Mouse (Mus musculus) retina, postnatal 1 day (tissue): ENCODE data around the gene Paip2b.
"Not testable (repeated sequence)": the region's sequence is repeated elsewhere in the genome, so short reads cannot be mapped to it uniquely, and the experiment has no call there.

Source experiments
- DNase-seq: peaks from one replicate; pipeline ENCODE4 v3.0.0-alpha.2; 2012

Gene Paip2b

GRCm38 (mm10) chr6:83796686-83797085, 34.9 kb downstream of the Paip2b start:
- DNase-seq: peak; percentile 30

- peak; percentile 44 for DNase-seq
Observed at GRCm38 (mm10) chr6:83795492-83795900, 36.0 kb downstream of the Paip2b start.

DNA sequence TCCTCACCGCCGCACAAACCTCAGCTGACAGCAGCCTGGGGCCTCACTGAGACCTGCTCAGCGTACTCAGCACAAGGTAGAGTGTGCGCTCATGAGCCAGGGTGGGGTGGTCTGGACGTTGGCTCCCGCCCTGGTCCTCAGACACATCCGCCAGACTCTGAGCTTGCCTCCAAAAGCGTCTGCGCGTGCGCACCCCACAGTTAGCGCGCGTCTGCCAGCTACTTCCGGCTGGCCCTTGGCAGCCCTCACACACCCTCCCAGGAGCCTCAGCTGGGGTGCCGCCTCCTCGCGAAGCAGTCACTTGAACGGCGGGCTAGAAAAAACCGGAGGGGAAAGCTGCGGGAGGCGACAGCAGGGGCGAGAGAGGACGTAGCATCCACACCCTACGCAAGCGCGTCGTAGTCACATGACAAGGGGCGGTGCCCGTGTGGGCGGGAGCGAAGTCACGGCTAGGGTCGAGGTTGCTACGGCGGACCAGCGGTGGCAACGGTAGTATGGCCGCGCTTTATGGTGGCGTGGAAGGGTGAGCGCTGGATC, 36.7 kb downstream of the Paip2b start, which contains the start of gene Nagk:
TSS of gene Nagk (plus strand) at position 223 of the 537 bp plus-strand sequence.
- DNase-seq: peak; percentile 97

GRCm38 (mm10) chr6:83791251-83791890, 40.2 kb downstream of the Paip2b start:
- DNase-seq: no peak

GRCm38 (mm10) chr6:83790533-83790932, 41.0 kb downstream of the Paip2b start:
- not testable (repeated sequence) for DNase-seq

GRCm38 (mm10) chr6:83788554-83788953, 43.0 kb downstream of the Paip2b start:
- peak; percentile 96 for DNase-seq

DNA sequence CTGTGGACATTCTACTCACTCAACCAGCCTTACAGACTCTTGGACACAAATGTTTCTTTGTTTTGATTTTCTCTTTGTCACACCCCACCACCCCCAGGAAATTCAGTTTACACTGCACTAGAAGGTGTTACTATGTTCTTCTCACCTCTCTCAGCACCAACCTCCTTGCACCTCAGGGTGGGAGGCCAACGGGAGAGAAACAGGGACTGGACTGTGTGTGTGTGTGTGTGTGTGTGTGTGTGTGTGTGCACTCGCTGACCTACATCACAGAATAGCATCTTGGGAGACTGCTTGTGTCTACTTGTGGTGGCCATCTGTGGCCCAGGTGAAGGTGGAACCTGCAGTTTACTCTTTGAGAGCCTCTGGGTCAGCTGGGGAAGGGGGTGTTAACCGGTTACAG, 45.1 kb downstream of the Paip2b start:
- DNase-seq: no peak

DNA sequence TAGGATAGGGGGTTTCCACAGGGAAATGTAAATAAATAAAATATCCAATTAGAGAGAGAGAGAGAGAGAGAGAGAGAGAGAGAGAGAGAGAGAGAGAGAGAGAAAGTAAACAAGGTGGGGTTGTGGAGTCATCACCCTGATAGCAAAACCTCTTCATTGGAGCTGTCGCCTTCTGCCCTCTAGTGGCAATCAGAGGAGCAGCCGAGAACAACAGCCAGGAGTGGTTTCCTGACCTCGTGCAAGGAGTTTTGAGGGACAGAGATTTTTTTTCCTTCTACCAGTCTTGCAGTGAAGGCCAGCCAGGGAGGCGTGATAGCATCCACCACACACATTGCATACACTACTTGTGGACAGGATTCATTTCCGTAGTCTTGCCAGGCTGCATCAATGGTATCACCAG, 52.5 kb downstream of the Paip2b start:
- DNase-seq: peak; percentile 81

- no peak for DNase-seq
Observed at GRCm38 (mm10) chr6:83778306-83778705, 53.2 kb downstream of the Paip2b start.

DNA sequence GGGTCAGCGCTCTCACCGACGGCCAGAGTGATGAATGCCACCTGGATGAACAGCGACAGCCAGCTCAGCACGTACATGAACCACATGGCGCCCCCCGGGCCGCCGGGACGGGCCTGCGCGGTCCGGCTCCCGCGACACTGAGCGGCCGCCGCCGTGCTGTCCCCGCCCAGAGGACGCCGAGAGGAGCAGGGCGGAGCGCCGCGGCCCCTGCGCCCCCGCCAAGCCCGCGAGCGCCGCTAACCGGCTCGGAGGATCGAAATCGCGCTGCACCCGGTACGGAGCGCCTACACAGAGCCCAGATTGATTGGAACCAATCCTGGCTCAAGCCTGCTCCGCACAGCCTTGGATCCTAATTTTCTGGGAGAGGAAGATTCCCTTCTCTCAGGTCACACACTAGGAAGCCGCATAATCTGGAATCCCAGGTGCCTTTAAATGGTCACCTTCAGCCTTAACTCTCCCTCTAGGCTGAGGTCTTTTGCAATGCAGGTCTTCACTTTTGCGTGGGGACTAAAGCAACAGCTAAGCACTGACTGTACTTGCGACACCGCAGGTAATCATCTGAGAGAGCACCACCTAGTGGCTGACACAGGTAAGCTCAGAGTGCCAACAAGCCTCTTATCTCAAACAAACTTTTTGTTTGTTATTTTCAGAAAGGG, 55.8 kb downstream of the Paip2b start, which contains the start of gene Tex261:
TSS of gene Tex261 (minus strand) at position 176 of the 656 bp plus-strand sequence.
- DNase-seq: peak; percentile 95

DNA sequence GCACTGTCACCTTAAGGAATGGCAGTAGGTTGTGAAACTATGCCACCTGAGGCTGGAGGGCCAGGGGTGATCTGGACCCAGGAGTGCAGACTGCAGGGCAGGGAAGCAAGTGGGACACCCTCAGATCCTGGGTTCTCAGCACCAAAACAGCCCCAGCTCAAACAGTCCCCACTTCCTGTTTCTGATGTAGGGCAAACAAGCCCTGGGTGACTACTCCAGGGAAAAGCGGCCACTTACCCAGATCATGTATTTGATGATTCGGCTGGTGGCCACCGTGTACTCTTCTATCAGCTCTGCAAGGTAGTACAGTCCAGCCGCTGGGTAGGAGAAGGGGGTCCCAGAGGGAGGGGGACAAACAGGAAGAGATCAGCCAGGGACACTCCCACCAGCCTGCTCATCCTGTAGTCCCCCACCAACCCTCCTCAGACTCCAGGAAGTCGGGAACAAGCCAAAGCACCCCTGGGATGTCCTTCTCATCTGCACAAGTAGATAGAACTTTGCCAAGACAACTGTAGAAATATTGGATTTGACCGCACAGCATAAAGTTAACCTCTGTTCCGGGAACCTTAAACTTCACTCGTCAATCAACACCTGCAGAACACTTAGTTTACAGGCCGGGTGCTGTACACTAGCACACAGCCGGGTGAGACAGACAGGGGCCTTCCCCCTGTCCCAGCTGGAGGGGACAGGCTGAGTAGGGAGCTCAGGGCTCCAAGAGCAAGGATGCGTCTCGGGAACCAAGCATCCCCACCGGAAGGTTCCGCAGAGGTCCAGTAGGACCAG, 56.6 kb downstream of the Paip2b start:
- DNase-seq: peak; percentile 40

GRCm38 (mm10) chr6:83774126-83774525, 57.4 kb downstream of the Paip2b start:
- DNase-seq: no peak

- no peak for DNase-seq
Observed at GRCm38 (mm10) chr6:83768485-83768884, 63.1 kb downstream of the Paip2b start.

DNA sequence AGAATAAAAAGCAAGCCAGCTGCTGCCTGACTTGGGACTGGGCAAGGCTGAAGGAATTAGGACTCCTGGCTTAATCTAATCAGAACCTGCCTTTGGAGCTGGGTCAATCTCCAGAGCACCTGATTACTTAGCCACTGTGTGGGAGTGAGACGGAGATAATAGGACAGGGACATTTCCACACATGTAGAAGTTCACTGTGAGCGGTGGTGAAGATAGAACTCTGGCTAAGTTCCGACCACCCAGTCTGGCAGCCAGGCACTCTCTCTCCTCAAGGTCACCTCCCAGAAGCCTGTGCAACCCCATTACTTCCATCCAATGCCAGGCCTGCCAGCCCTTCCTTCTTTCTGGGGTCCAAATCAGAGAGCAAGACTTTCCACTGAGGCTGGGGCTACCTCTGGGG, 64.6 kb downstream of the Paip2b start:
- DNase-seq: peak; percentile 34

GRCm38 (mm10) chr6:83762880-83763431, 68.6 kb downstream of the Paip2b start:
- peak; percentile 64 for DNase-seq

- DNase-seq: no peak
Observed at GRCm38 (mm10) chr6:83762344-83762743, 69.2 kb downstream of the Paip2b start, which contains the start of gene Ankrd53. Ankrd53 (plus strand) TSS chr6:83762644.

DNA sequence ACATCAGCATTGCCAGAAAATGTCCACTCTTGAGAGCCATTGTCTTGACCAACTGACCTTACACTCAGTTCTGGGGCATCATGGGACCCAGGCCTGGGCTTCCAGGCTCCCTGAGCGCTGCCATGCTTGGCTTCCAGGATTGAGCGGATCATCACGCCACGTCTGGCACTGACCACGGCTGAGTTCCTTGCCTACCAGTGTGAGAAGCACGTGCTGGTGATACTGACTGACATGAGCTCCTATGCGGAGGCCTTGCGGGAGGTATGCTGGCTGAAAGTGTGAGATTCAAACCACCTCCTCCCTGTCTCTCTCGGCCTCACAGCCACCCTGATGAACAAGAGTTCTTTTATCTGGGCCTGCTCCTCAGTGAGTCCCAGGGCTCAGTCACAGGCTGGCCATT, 75.5 kb downstream of the Paip2b start:
- no peak for DNase-seq
